Mouse (Mus musculus): ENCODE measurements around the gene Zpbp2. TPM values are rescaled to one million over a fixed set of nuclear protein-coding genes. Genes with fewer than 3 reads are reported as not detected.
A peak's percentile ranks its signal among the peaks of the same experiment; 100 is the strongest.

Zpbp2 gene
- total and polyA plus RNA-seq, 3 experiments = 0.36 to 4.8 (median 3.3) TPM

- no peak for TF ChIP-seq CTCF (IDR thresholded peaks at IDR 0.05; ENCODE audit: low read depth, low read length)
- TF ChIP-seq POLR2AphosphoS5 (IDR thresholded peaks at IDR 0.05; ENCODE audit: insufficient replicate concordance, low read depth, low read length) = no peak
- TF ChIP-seq TAL1 (conservative IDR thresholded peaks at IDR 0.05; ENCODE audit: low read depth, low read length) = no peak
- no peak for TF ChIP-seq GATA1 (IDR thresholded peaks at IDR 0.05; ENCODE audit: borderline replicate concordance, low read length)
- no peak for TF ChIP-seq GATA2 (IDR thresholded peaks at IDR 0.05; ENCODE audit: borderline replicate concordance, low read depth, low read length)
- peaks cover 88% of the 10 kb centered on the region for H3K4me1 ChIP-seq (ENCODE audit: insufficient read depth, low read depth, low read length)
Observed at GRCm38 (mm10) chr11:98586892-98587563, 36.1 kb downstream of the Zpbp2 start, which contains the start of gene Ormdl3. TSS of gene Ormdl3 (minus strand) at chr11:98587368.

GRCm38 (mm10) chr11:98587684-98588546 lies 37.0 kb downstream of the Zpbp2 start:
- Histone ChIP-seq H3K9me3 (replicated peaks) (no peaks in the 10 kb centered on the region), H3K27me3 (ENCODE audit: insufficient read depth, low read length) (no peaks in the 10 kb centered on the region), H3K4me3 (ENCODE audit: low read depth, low read length) (peak overlapping the region; percentile 90), H3K36me3 (replicated peaks) (peaks cover 27% of the 10 kb centered on the region), H3K4me1 (ENCODE audit: insufficient read depth, low read depth, low read length) (peaks cover 87% of the 10 kb centered on the region)
- TF ChIP-seq GATA2 (IDR thresholded peaks at IDR 0.05; ENCODE audit: borderline replicate concordance, low read depth, low read length) = no peak
- TF ChIP-seq CTCF (IDR thresholded peaks at IDR 0.05; ENCODE audit: low read depth, low read length) = no peak
- no peak for TF ChIP-seq GATA1 (IDR thresholded peaks at IDR 0.05; ENCODE audit: borderline replicate concordance, low read length)
- TF ChIP-seq POLR2AphosphoS5 (IDR thresholded peaks at IDR 0.05; ENCODE audit: insufficient replicate concordance, low read depth, low read length) = no peak
- peak; percentile 54 for TF ChIP-seq TAL1 (conservative IDR thresholded peaks at IDR 0.05; ENCODE audit: low read depth, low read length)
- ATAC-seq (ENCODE audit: extremely low read depth, insufficient number of reproducible peaks, low FRiP score, poor library complexity, severe bottlenecking) (peak; percentile 61), DNase-seq (ENCODE audit: low spot score) (peak; percentile 73)

More at GRCm38 (mm10) chr11:98586892-98587563, 36.1 kb downstream of the Zpbp2 start, which contains the start of gene Ormdl3:
- Histone ChIP-seq H3K9me3 (replicated peaks) (no peaks in the 10 kb centered on the region), H3K36me3 (replicated peaks) (peaks cover 34% of the 10 kb centered on the region), H3K27me3 (ENCODE audit: insufficient read depth, low read length) (no peaks in the 10 kb centered on the region), H3K4me3 (ENCODE audit: low read depth, low read length) (peak within 1 kb of the TSS; percentile 90)
- DNase-seq (ENCODE audit: low spot score) = peak; percentile 82
- peak; percentile 59 for ATAC-seq (ENCODE audit: extremely low read depth, insufficient number of reproducible peaks, low FRiP score, poor library complexity, severe bottlenecking)

- no peak for TF ChIP-seq GATA1 (IDR thresholded peaks at IDR 0.05; ENCODE audit: borderline replicate concordance, low read length)
- TF ChIP-seq CTCF (IDR thresholded peaks at IDR 0.05; ENCODE audit: low read depth, low read length) = no peak
- no peak for TF ChIP-seq GATA2 (IDR thresholded peaks at IDR 0.05; ENCODE audit: borderline replicate concordance, low read depth, low read length)
- no peak for TF ChIP-seq POLR2AphosphoS5 (IDR thresholded peaks at IDR 0.05; ENCODE audit: insufficient replicate concordance, low read depth, low read length)
- TF ChIP-seq TAL1 (conservative IDR thresholded peaks at IDR 0.05; ENCODE audit: low read depth, low read length) = no peak
- peaks cover 82% of the 10 kb centered on the region for H3K4me1 ChIP-seq (ENCODE audit: insufficient read depth, low read depth, low read length)
- peaks cover 19% of the 10 kb centered on the region for H3K36me3 ChIP-seq (replicated peaks)
- ATAC-seq (ENCODE audit: extremely low read depth, insufficient number of reproducible peaks, low FRiP score, poor library complexity, severe bottlenecking) (no peak), DNase-seq (ENCODE audit: low spot score) (no peak)
- peak overlapping the region; percentile 34; the same call in 1 of the 2 replicates for H3K4me3 ChIP-seq (ENCODE audit: low read depth, low read length)
- no peaks in the 10 kb centered on the region for H3K27me3 ChIP-seq (ENCODE audit: insufficient read depth, low read length)
- no peaks in the 10 kb centered on the region for H3K9me3 ChIP-seq (replicated peaks)
Observed at GRCm38 (mm10) chr11:98588833-98589281, 38.0 kb downstream of the Zpbp2 start.

GRCm38 (mm10) chr11:98589306-98589705 lies 38.4 kb downstream of the Zpbp2 start:
- no peaks in the 10 kb centered on the region for H3K9me3 ChIP-seq (replicated peaks)
- TF ChIP-seq GATA1 (IDR thresholded peaks at IDR 0.05; ENCODE audit: borderline replicate concordance, low read length) (no peak), POLR2AphosphoS5 (IDR thresholded peaks at IDR 0.05; ENCODE audit: insufficient replicate concordance, low read depth, low read length) (no peak), GATA2 (IDR thresholded peaks at IDR 0.05; ENCODE audit: borderline replicate concordance, low read depth, low read length) (no peak), CTCF (IDR thresholded peaks at IDR 0.05; ENCODE audit: low read depth, low read length) (no peak), TAL1 (conservative IDR thresholded peaks at IDR 0.05; ENCODE audit: low read depth, low read length) (no peak)
- H3K36me3 ChIP-seq (replicated peaks) = peaks cover 14% of the 10 kb centered on the region
- H3K4me3 ChIP-seq (ENCODE audit: low read depth, low read length) = no peak overlapping the region; the same call in 1 of the 2 replicates
- H3K4me1 ChIP-seq (ENCODE audit: insufficient read depth, low read depth, low read length) = peaks cover 79% of the 10 kb centered on the region
- ATAC-seq (ENCODE audit: extremely low read depth, insufficient number of reproducible peaks, low FRiP score, poor library complexity, severe bottlenecking) = no peak
- H3K27me3 ChIP-seq (ENCODE audit: insufficient read depth, low read length) = no peaks in the 10 kb centered on the region
- no peak for DNase-seq (ENCODE audit: low spot score)

- peaks cover 74% of the 10 kb centered on the region for H3K4me1 ChIP-seq (ENCODE audit: insufficient read depth, low read depth, low read length)
- DNase-seq (ENCODE audit: low spot score) (no peak), ATAC-seq (ENCODE audit: extremely low read depth, insufficient number of reproducible peaks, low FRiP score, poor library complexity, severe bottlenecking) (no peak)
- no peak overlapping the region for H3K4me3 ChIP-seq (ENCODE audit: low read depth, low read length)
- peaks cover 1% of the 10 kb centered on the region for H3K36me3 ChIP-seq (replicated peaks)
- no peak for TF ChIP-seq GATA1 (IDR thresholded peaks at IDR 0.05; ENCODE audit: borderline replicate concordance, low read length)
- no peak for TF ChIP-seq POLR2AphosphoS5 (IDR thresholded peaks at IDR 0.05; ENCODE audit: insufficient replicate concordance, low read depth, low read length)
- TF ChIP-seq GATA2 (IDR thresholded peaks at IDR 0.05; ENCODE audit: borderline replicate concordance, low read depth, low read length) = no peak
- no peaks in the 10 kb centered on the region for H3K9me3 ChIP-seq (replicated peaks)
- no peaks in the 10 kb centered on the region for H3K27me3 ChIP-seq (ENCODE audit: insufficient read depth, low read length)
Observed at GRCm38 (mm10) chr11:98590548-98591445, 39.9 kb downstream of the Zpbp2 start.

Data from G1E (cell line).